Mouse (Mus musculus) forebrain, embryonic 12.5 days (tissue): ENCODE measurements around the gene Ptprn2. TPM values are rescaled to one million over a fixed set of nuclear protein-coding genes. Genes with fewer than 3 reads are reported as not detected.

ENCODE experiments used
- ATAC-seq: fragments of 200-750 bp; cut with Nextera tagmentation; 2 replicates; pipeline ENCODE4 v1.8.0; 2017; ENCODE audit warnings: moderate TSS enrichment; ENCODE audit not compliant: low FRiP score
- H3K27ac ChIP-seq: fragments of 300-500 bp; sonication (generic); 2 replicates; pipeline ENCODE4 v1.5.1; 2016; ENCODE audit warnings: mild to moderate bottlenecking
- H3K27me3 ChIP-seq: fragments of 300-500 bp; sonication (generic); 2 replicates; pipeline ENCODE4 v1.6.1; 2016; ENCODE audit warnings: mild to moderate bottlenecking
- H3K36me3 ChIP-seq: fragments of 300-500 bp; sonication (generic); replicated peaks from 2 replicates; pipeline ENCODE4 v1.6.1; 2016; ENCODE audit warnings: mild to moderate bottlenecking
- H3K4me1 ChIP-seq: fragments of 300-500 bp; sonication (generic); 2 replicates; pipeline ENCODE4 v1.6.1; 2016
- H3K4me2 ChIP-seq: fragments of 300-500 bp; sonication (generic); 2 replicates; pipeline ENCODE4 v1.6.1; 2016; ENCODE audit warnings: mild to moderate bottlenecking, moderate library complexity
- H3K4me3 ChIP-seq: fragments of 300-500 bp; sonication (generic); replicated peaks from 2 replicates; pipeline ENCODE4 v1.5.1; 2016; ENCODE audit warnings: mild to moderate bottlenecking
- H3K9ac ChIP-seq: fragments of 300-500 bp; sonication (generic); 2 replicates; pipeline ENCODE4 v1.6.1; 2016; ENCODE audit warnings: mild to moderate bottlenecking
- H3K9me3 ChIP-seq: fragments of 300-500 bp; sonication (generic); 2 replicates; pipeline ENCODE4 v1.6.1; 2016
- WGBS: fragments of 180-500 bp; shearing (Covaris S2); methylation state at CpG from one replicate; pipeline ENCODE4 v1.1.7; 2016; 5-methylcytosine and 5-hydroxymethylcytosine counted together
- polyA plus RNA-seq: library from polyadenylated mRNA; unstranded; fragments of >200 nt; fragmentation: Nextera tagmentation; extraction: Ambion mirVana; gene quantifications from 2 replicates; pipeline ENCODE4 v1.2.1, GENCODE M21; 2016

Ptprn2 gene
- polyA plus RNA-seq, 1 experiment from 2014 or later = 8.8 TPM

- WGBS = 96% methylated on average over 2 of the region's 2 CpGs
- Histone ChIP-seq H3K9me3 (no peaks in the 10 kb centered on the region), H3K4me1 (no peaks in the 10 kb centered on the region), H3K36me3 (no peaks in the 10 kb centered on the region), H3K27me3 (no peaks in the 10 kb centered on the region), H3K4me3 (no peak overlapping the region), H3K4me2 (no peak overlapping the region), H3K27ac (no peak overlapping the region), H3K9ac (no peak overlapping the region)
- no peak for ATAC-seq
Measured at GRCm38 (mm10) chr12:117001546-117002148, 516.1 kb downstream of the Ptprn2 start.

GRCm38 (mm10) chr12:117016753-117017595, 531.5 kb downstream of the Ptprn2 start:
- 53% methylated on average over 15 of the region's 15 CpGs for WGBS
- H3K27me3 ChIP-seq = no peaks in the 10 kb centered on the region; the same call in 1 of the 2 replicates
- H3K4me1 ChIP-seq = peaks cover 17% of the 10 kb centered on the region
- no peak overlapping the region for H3K4me2 ChIP-seq
- no peaks in the 10 kb centered on the region for H3K9me3 ChIP-seq
- no peak overlapping the region for H3K27ac ChIP-seq
- no peak overlapping the region for H3K4me3 ChIP-seq
- H3K9ac ChIP-seq = no peak overlapping the region
- no peak for ATAC-seq
- no peaks in the 10 kb centered on the region for H3K36me3 ChIP-seq

- H3K27ac ChIP-seq = no peak overlapping the region
- H3K27me3 ChIP-seq = no peaks in the 10 kb centered on the region; the same call in 1 of the 2 replicates
- ATAC-seq = no peak
- no peak overlapping the region for H3K4me3 ChIP-seq
- no peak overlapping the region for H3K4me2 ChIP-seq
- H3K36me3 ChIP-seq = no peaks in the 10 kb centered on the region
- H3K9me3 ChIP-seq = no peaks in the 10 kb centered on the region
- no peak overlapping the region for H3K9ac ChIP-seq
- peaks cover 17% of the 10 kb centered on the region for H3K4me1 ChIP-seq
- WGBS = 19% methylated on average over 2 of the region's 2 CpGs
Measured at GRCm38 (mm10) chr12:117017912-117018311, 532.4 kb downstream of the Ptprn2 start.

- no peak overlapping the region for H3K27ac ChIP-seq
- H3K27me3 ChIP-seq = 0 out of 2 replicates have a peak, but pooled peaks cover 2% of the 10 kb centered on the region
- H3K36me3 ChIP-seq = no peaks in the 10 kb centered on the region
- no peak for ATAC-seq
- whole genome bisulfite sequencing = 79% methylated on average over 4 of the region's 4 CpGs
- H3K4me1 ChIP-seq = peaks cover 16% of the 10 kb centered on the region
- no peak overlapping the region for H3K4me3 ChIP-seq
- no peak overlapping the region for H3K9ac ChIP-seq
- H3K9me3 ChIP-seq = no peaks in the 10 kb centered on the region
- no peak overlapping the region for H3K4me2 ChIP-seq
Measured at GRCm38 (mm10) chr12:117023235-117023634, 537.7 kb downstream of the Ptprn2 start.

GRCm38 (mm10) chr12:117024916-117025315, 539.4 kb downstream of the Ptprn2 start:
- no peak overlapping the region for H3K27ac ChIP-seq

GRCm38 (mm10) chr12:117025676-117026075, 540.2 kb downstream of the Ptprn2 start:
- H3K4me3 ChIP-seq = no peak overlapping the region
- no peaks in the 10 kb centered on the region for H3K9me3 ChIP-seq
- H3K4me2 ChIP-seq = no peak overlapping the region
- H3K4me1 ChIP-seq = peaks cover 31% of the 10 kb centered on the region
- ATAC-seq = no peak
- H3K27me3 ChIP-seq = 0 out of 2 replicates have a peak, but pooled peaks cover 2% of the 10 kb centered on the region
- no peaks in the 10 kb centered on the region for H3K36me3 ChIP-seq
- H3K9ac ChIP-seq = no peak overlapping the region
- H3K27ac ChIP-seq = no peak overlapping the region

More at GRCm38 (mm10) chr12:117024916-117025315, 539.4 kb downstream of the Ptprn2 start:
- Histone ChIP-seq H3K9ac (no peak overlapping the region), H3K4me2 (no peak overlapping the region), H3K27me3 (0 out of 2 replicates have a peak, but pooled peaks cover 2% of the 10 kb centered on the region), H3K9me3 (no peaks in the 10 kb centered on the region), H3K4me3 (no peak overlapping the region), H3K36me3 (no peaks in the 10 kb centered on the region), H3K4me1 (peaks cover 30% of the 10 kb centered on the region)
- 91% methylated on average over 4 of the region's 4 CpGs for WGBS
- ATAC-seq = no peak

GRCm38 (mm10) chr12:117027351-117027750, 541.8 kb downstream of the Ptprn2 start:
- no peak overlapping the region for H3K27ac ChIP-seq
- 89% methylated on average over 6 of the region's 6 CpGs for WGBS
- no peak overlapping the region for H3K9ac ChIP-seq
- no peak overlapping the region for H3K4me2 ChIP-seq
- no peaks in the 10 kb centered on the region for H3K36me3 ChIP-seq
- peaks cover 31% of the 10 kb centered on the region for H3K4me1 ChIP-seq
- no peak for ATAC-seq
- no peaks in the 10 kb centered on the region for H3K9me3 ChIP-seq
- no peak overlapping the region for H3K4me3 ChIP-seq
- 0 out of 2 replicates have a peak, but pooled peaks cover 2% of the 10 kb centered on the region for H3K27me3 ChIP-seq

GRCm38 (mm10) chr12:117028333-117028961, 542.9 kb downstream of the Ptprn2 start:
- peaks cover 35% of the 10 kb centered on the region for H3K4me1 ChIP-seq
- no peaks in the 10 kb centered on the region for H3K36me3 ChIP-seq
- peak overlapping the region; percentile 70 for H3K27ac ChIP-seq
- peak overlapping the region; percentile 10; the same call in 1 of the 2 replicates for H3K4me2 ChIP-seq
- H3K9ac ChIP-seq = no peak overlapping the region
- peaks cover 6% of the 10 kb centered on the region; the same call in 1 of the 2 replicates for H3K27me3 ChIP-seq
- 32% methylated on average over 5 of the region's 5 CpGs for WGBS
- no peak overlapping the region for H3K4me3 ChIP-seq
- no peaks in the 10 kb centered on the region for H3K9me3 ChIP-seq
- peak; percentile 70 for ATAC-seq

- 96% methylated on average over 1 of the region's 1 CpGs for WGBS
- Histone ChIP-seq H3K36me3 (no peaks in the 10 kb centered on the region), H3K4me2 (no peak overlapping the region), H3K9me3 (no peaks in the 10 kb centered on the region), H3K9ac (no peak overlapping the region), H3K27me3 (peaks cover 13% of the 10 kb centered on the region), H3K27ac (peak overlapping the region; percentile 31; the same call in 1 of the 2 replicates), H3K4me1 (peaks cover 31% of the 10 kb centered on the region), H3K4me3 (no peak overlapping the region)
- ATAC-seq = no peak
Measured at GRCm38 (mm10) chr12:117033172-117033571, 547.7 kb downstream of the Ptprn2 start.

GRCm38 (mm10) chr12:117034506-117034905, 549.0 kb downstream of the Ptprn2 start:
- Histone ChIP-seq H3K4me3 (no peak overlapping the region), H3K4me1 (peaks cover 26% of the 10 kb centered on the region), H3K9ac (no peak overlapping the region), H3K9me3 (no peaks in the 10 kb centered on the region), H3K4me2 (no peak overlapping the region), H3K27me3 (peaks cover 16% of the 10 kb centered on the region), H3K27ac (no peak overlapping the region), H3K36me3 (no peaks in the 10 kb centered on the region)
- no peak for ATAC-seq
- 94% methylated on average over 3 of the region's 3 CpGs for WGBS

GRCm38 (mm10) chr12:117035243-117035642, 549.7 kb downstream of the Ptprn2 start:
- H3K27ac ChIP-seq = no peak overlapping the region
- peaks cover 19% of the 10 kb centered on the region for H3K27me3 ChIP-seq
- 0% methylated on average over 2 of the region's 2 CpGs for WGBS
- no peak overlapping the region for H3K4me2 ChIP-seq
- H3K4me1 ChIP-seq = peaks cover 25% of the 10 kb centered on the region
- no peaks in the 10 kb centered on the region for H3K9me3 ChIP-seq
- no peak overlapping the region for H3K9ac ChIP-seq
- no peaks in the 10 kb centered on the region for H3K36me3 ChIP-seq
- H3K4me3 ChIP-seq = no peak overlapping the region
- peak; percentile 80 for ATAC-seq

- H3K9me3 ChIP-seq = peaks cover 5% of the 10 kb centered on the region; the same call in 1 of the 2 replicates
- H3K36me3 ChIP-seq = no peaks in the 10 kb centered on the region
- WGBS = 20% methylated on average over 3 of the region's 3 CpGs
- H3K4me3 ChIP-seq = no peak overlapping the region
- peak overlapping the region; percentile 76 for H3K27ac ChIP-seq
- H3K4me1 ChIP-seq = peaks cover 21% of the 10 kb centered on the region
- ATAC-seq = peak; percentile 65; the same call in 1 of the 2 replicates
- no peak overlapping the region for H3K9ac ChIP-seq
- H3K27me3 ChIP-seq = peaks cover 10% of the 10 kb centered on the region
- no peak overlapping the region for H3K4me2 ChIP-seq
Measured at GRCm38 (mm10) chr12:117039411-117039810, 553.9 kb downstream of the Ptprn2 start.
